Mouse (Mus musculus) lung, adult 2 months (tissue): Measurements from ENCODE around the gene Tmprss4.

Experiments used
- CTCF ChIP-seq: fragments of 200-500 bp; IDR thresholded peaks from 2 replicates; pipeline ENCODE4 v1.5.1; 2011; ENCODE audit warnings: mild to moderate bottlenecking, low read length, control low read depth; ENCODE audit not compliant: insufficient read depth
- POLR2A ChIP-seq: fragments of 200-500 bp; IDR thresholded peaks from 2 replicates; pipeline ENCODE4 v1.6.1; 2011; ENCODE audit warnings: low read depth, mild to moderate bottlenecking, control low read depth, low read length, borderline replicate concordance; ENCODE audit errors: extremely low read depth

GRCm38 (mm10) chr9:45173475-45173874 lies 30.4 kb downstream of the Tmprss4 start:
- TF ChIP-seq POLR2A, result no peak
- no peak for TF ChIP-seq CTCF
